27 mouse cellular contexts compared by ENCODE assay signal in genomic region chr5:20456106-20456505, GRCm38 (mm10).
DNase-seq lines count a peak whose midpoint lies in the region; ATAC-seq and TF ChIP-seq lines count a peak whose summit lies in the region.
"Had no signal": no experiment of that assay in that cellular context is flagged by ENCODE, and none has a peak within 500 bp of the region (broad histone marks: within the 10 kb centered on the region; RNA-seq: fewer than 3 reads in every experiment).

No protein-coding gene starts in this region.

- H3K4me2 ChIP-seq in hindbrain, embryonic 14.5 days (replicated peaks), result no peak overlapping the region
- H3K4me2 ChIP-seq in hindbrain, embryonic 13.5 days, result no peak overlapping the region
- no peak overlapping the region for H3K4me2 ChIP-seq in kidney, embryonic 15.5 days
- no peak overlapping the region for H3K4me2 ChIP-seq in forebrain, embryonic 14.5 days (ENCODE audit: low read length)
- H3K4me2 ChIP-seq: embryonic facial prominence, embryonic 13.5 days; forebrain, embryonic 12.5 days; heart, embryonic 12.5 days; heart, embryonic 15.5 days had no signal

- no peaks in the 10 kb centered on the region for H3K9me3 ChIP-seq in hindbrain, embryonic 14.5 days (ENCODE audit: control insufficient read depth, low read length)
- no peaks in the 10 kb centered on the region for H3K9me3 ChIP-seq in hindbrain, embryonic 13.5 days
- no peaks in the 10 kb centered on the region for H3K9me3 ChIP-seq in kidney, embryonic 15.5 days (replicated peaks)
- no peaks in the 10 kb centered on the region for H3K9me3 ChIP-seq in forebrain, embryonic 14.5 days (replicated peaks; ENCODE audit: control insufficient read depth, low read length)
- H3K9me3 ChIP-seq: embryonic facial prominence, embryonic 10.5 days; embryonic facial prominence, embryonic 13.5 days; forebrain, embryonic 12.5 days; G1E; heart, embryonic 12.5 days; heart, embryonic 15.5 days had no signal

- WGBS in hindbrain, embryonic 14.5 days, result 58% methylated on average over 3 of the region's 3 CpGs
- WGBS in hindbrain, embryonic 13.5 days, result 56% methylated on average over 3 of the region's 3 CpGs
- WGBS in lung, adult 2 months, result 69% methylated on average over 3 of the region's 3 CpGs
- 71% methylated on average over 3 of the region's 3 CpGs for WGBS in kidney, embryonic 15.5 days
- 48% methylated on average over 3 of the region's 3 CpGs for WGBS in forebrain, embryonic 14.5 days

- TF ChIP-seq CTCF in lung, adult 2 months (IDR thresholded peaks at IDR 0.05; ENCODE audit: insufficient read depth, low read length), result no peak

- no peaks in the 10 kb centered on the region for H3K36me3 ChIP-seq in hindbrain, embryonic 14.5 days (replicated peaks; ENCODE audit: control insufficient read depth, insufficient read depth)
- no peaks in the 10 kb centered on the region for H3K36me3 ChIP-seq in hindbrain, embryonic 13.5 days
- H3K36me3 ChIP-seq in kidney, embryonic 15.5 days, result no peaks in the 10 kb centered on the region
- no peaks in the 10 kb centered on the region for H3K36me3 ChIP-seq in forebrain, embryonic 14.5 days (ENCODE audit: control insufficient read depth, insufficient read depth, low read length)
- H3K36me3 ChIP-seq: embryonic facial prominence, embryonic 10.5 days; embryonic facial prominence, embryonic 13.5 days; forebrain, embryonic 12.5 days; G1E; heart, embryonic 12.5 days; heart, embryonic 15.5 days had no signal

- H3K4me3 ChIP-seq in hindbrain, embryonic 14.5 days (replicated peaks; ENCODE audit: low read length), result no peak overlapping the region
- no peak overlapping the region for H3K4me3 ChIP-seq in hindbrain, embryonic 13.5 days
- no peak overlapping the region for H3K4me3 ChIP-seq in lung, adult 2 months (replicated peaks; ENCODE audit: extremely low read depth, low read depth, low read length)
- no peak overlapping the region for H3K4me3 ChIP-seq in kidney, embryonic 15.5 days (replicated peaks)
- no peak overlapping the region for H3K4me3 ChIP-seq in forebrain, embryonic 14.5 days (ENCODE audit: low read depth, low read length)
- H3K4me3 ChIP-seq: embryonic facial prominence, embryonic 10.5 days; embryonic facial prominence, embryonic 13.5 days; erythroblast, embryonic 14.5 days; forebrain, embryonic 12.5 days; heart, embryonic 12.5 days; heart, embryonic 15.5 days had no signal

- H3K27ac ChIP-seq in hindbrain, embryonic 14.5 days, result 0 out of 2 replicates have a peak overlapping the region, but pooled peaks have one; percentile 8
- no peak overlapping the region for H3K27ac ChIP-seq in hindbrain, embryonic 13.5 days
- H3K27ac ChIP-seq in kidney, embryonic 15.5 days, result no peak overlapping the region
- H3K27ac ChIP-seq in forebrain, embryonic 14.5 days (ENCODE audit: low read depth, low read length), result no peak overlapping the region
- H3K27ac ChIP-seq: embryonic facial prominence, embryonic 10.5 days; embryonic facial prominence, embryonic 13.5 days; forebrain, embryonic 12.5 days; heart, embryonic 15.5 days had no signal

- H3K4me1 ChIP-seq in hindbrain, embryonic 14.5 days (replicated peaks; ENCODE audit: control insufficient read depth, insufficient read depth, low read length), result no peaks in the 10 kb centered on the region
- 0 out of 2 replicates have a peak, but pooled peaks cover 7% of the 10 kb centered on the region for H3K4me1 ChIP-seq in hindbrain, embryonic 13.5 days (replicated peaks)
- H3K4me1 ChIP-seq in lung, adult 2 months (ENCODE audit: control insufficient read depth, insufficient read depth, low read length), result no peaks in the 10 kb centered on the region
- no peaks in the 10 kb centered on the region for H3K4me1 ChIP-seq in kidney, embryonic 15.5 days
- H3K4me1 ChIP-seq in forebrain, embryonic 14.5 days (ENCODE audit: control insufficient read depth, insufficient read depth, low read length), result no peaks in the 10 kb centered on the region
- H3K4me1 ChIP-seq: embryonic facial prominence, embryonic 10.5 days; embryonic facial prominence, embryonic 13.5 days; forebrain, embryonic 12.5 days; heart, embryonic 12.5 days; heart, embryonic 15.5 days had no signal

- no peak overlapping the region for H3K9ac ChIP-seq in hindbrain, embryonic 14.5 days
- H3K9ac ChIP-seq in hindbrain, embryonic 13.5 days, result no peak overlapping the region
- H3K9ac ChIP-seq in kidney, embryonic 15.5 days, result no peak overlapping the region
- no peak overlapping the region for H3K9ac ChIP-seq in forebrain, embryonic 14.5 days (ENCODE audit: low read length)
- H3K9ac ChIP-seq: embryonic facial prominence, embryonic 13.5 days; forebrain, embryonic 12.5 days; heart, embryonic 12.5 days; heart, embryonic 15.5 days had no signal

- no peak for ATAC-seq in hindbrain, embryonic 14.5 days (ENCODE audit: low FRiP score)
- no peak for ATAC-seq in hindbrain, embryonic 13.5 days (ENCODE audit: low FRiP score)
- ATAC-seq in hematopoietic stem cell, adult 5-6 weeks (replicated peaks in 1 of 2; ENCODE audit: insufficient read depth in 1 of 2, low FRiP score in 2 of 2, low TSS enrichment in 1 of 2, low read depth in 1 of 2, poor library complexity in 2 of 2, severe bottlenecking in 2 of 2), result peak; percentile 90 to 99
- no peak for ATAC-seq in kidney, embryonic 15.5 days (replicated peaks; ENCODE audit: low FRiP score)
- no peak for ATAC-seq in forebrain, embryonic 14.5 days
- ATAC-seq: forebrain, embryonic 16.5 days; hindbrain, embryonic 16.5 days had no signal

- no peaks in the 10 kb centered on the region for H3K27me3 ChIP-seq in hindbrain, embryonic 14.5 days (ENCODE audit: control insufficient read depth, insufficient read depth, low read length)
- H3K27me3 ChIP-seq in hindbrain, embryonic 13.5 days, result no peaks in the 10 kb centered on the region
- no peaks in the 10 kb centered on the region for H3K27me3 ChIP-seq in kidney, embryonic 15.5 days
- no peaks in the 10 kb centered on the region for H3K27me3 ChIP-seq in forebrain, embryonic 14.5 days (replicated peaks; ENCODE audit: control insufficient read depth, insufficient read depth, low read length)
- H3K27me3 ChIP-seq: embryonic facial prominence, embryonic 13.5 days; forebrain, embryonic 12.5 days; heart, embryonic 12.5 days; heart, embryonic 15.5 days had no signal

- DNase-seq in hindbrain, embryonic 14.5 days (ENCODE audit: low spot score), result no peak
- peak; percentile 10 for DNase-seq in lung, postnatal 36 days
- no peak for DNase-seq in lung, adult 2 months
- no peak for DNase-seq in forebrain, embryonic 14.5 days (ENCODE audit: low spot score)
- DNase-seq: adrenal gland, adult 2 months; adrenal gland, postnatal 14 days; cerebellum, adult 11 months; cerebellum, adult 2 months; cerebellum, adult 9-11 months; cerebellum, postnatal 25 days; embryo, embryonic 11 days; gastrocnemius, postnatal 14 days; heart, adult 18-20 months; heart, postnatal 10 days; heart, postnatal 36 days had no signal

- no peak for TF ChIP-seq POLR2A in lung, adult 2 months (IDR thresholded peaks at IDR 0.05; ENCODE audit: borderline replicate concordance, extremely low read depth, low read depth, low read length)

Comparison
In these comparisons a context has a peak if more than half of its experiments do, and no peak if none do; other contexts are left out.
1. ATAC-seq: peak in hematopoietic stem cell, adult 5-6 weeks (2 of 2); none in hindbrain, embryonic 14.5 days (single experiment), hindbrain, embryonic 13.5 days (single experiment), kidney, embryonic 15.5 days (single experiment) and forebrain, embryonic 14.5 days (single experiment).